Mouse (Mus musculus): Measurements from ENCODE around the gene Kctd13. TPM values are rescaled to one million over a fixed set of nuclear protein-coding genes. Genes with fewer than 3 reads are reported as not detected.
A peak's percentile ranks its signal among the peaks of the same experiment; 100 is the strongest.

Gene Kctd13
- polyA plus RNA-seq (2012; rRNA removed): 22.4 and 24.5 TPM in 2 replicates

- TF ChIP-seq POLR2A (IDR thresholded peaks at IDR 0.05; ENCODE audit: borderline replicate concordance, extremely low read depth, low read depth, low read length) (peak; percentile 60; the same call in 1 of the 2 replicates), CTCF (IDR thresholded peaks at IDR 0.05; ENCODE audit: insufficient read depth, low read length) (no peak)
- WGBS: 2% methylated on average over 56 of the region's 56 CpGs
- DNase-seq: peak; percentile 92
Measured at GRCm38 (mm10) chr7:126928384-126929037, at the start of gene Kctd13. Gene Kctd13 (plus strand): TSS chr7:126928879.

GRCm38 (mm10) chr7:126881040-126881439 lies 47.6 kb upstream of the Kctd13 start:
- DNase-seq: no peak
- H3K4me3 ChIP-seq (replicated peaks; ENCODE audit: extremely low read depth, low read depth, low read length): peak overlapping the region; percentile 36
- WGBS: 45% methylated on average over 6 of the region's 6 CpGs
- no peak for TF ChIP-seq CTCF (IDR thresholded peaks at IDR 0.05; ENCODE audit: insufficient read depth, low read length)
- peak; percentile 62; the same call in 1 of the 2 replicates for TF ChIP-seq POLR2A (IDR thresholded peaks at IDR 0.05; ENCODE audit: borderline replicate concordance, extremely low read depth, low read depth, low read length)
- peaks cover 20% of the 10 kb centered on the region for H3K4me1 ChIP-seq (ENCODE audit: control insufficient read depth, insufficient read depth, low read length)

More at GRCm38 (mm10) chr7:126928384-126929037, at the start of gene Kctd13:
- peak within 1 kb of the TSS; percentile 89 for H3K4me3 ChIP-seq (replicated peaks; ENCODE audit: extremely low read depth, low read depth, low read length)
- peaks cover 2% of the 10 kb centered on the region; the same call in 1 of the 2 replicates for H3K4me1 ChIP-seq (ENCODE audit: control insufficient read depth, insufficient read depth, low read length)

GRCm38 (mm10) chr7:126883731-126884181 lies 44.9 kb upstream of the Kctd13 start:
- WGBS: 0% methylated on average over 15 of the region's 15 CpGs

GRCm38 (mm10) chr7:126884286-126885164 lies 44.2 kb upstream of the Kctd13 start, which contains the start of gene Taok2:
Gene Taok2 (minus strand): TSS chr7:126884703.
- TF ChIP-seq POLR2A (IDR thresholded peaks at IDR 0.05; ENCODE audit: borderline replicate concordance, extremely low read depth, low read depth, low read length) (peak; percentile 99), CTCF (IDR thresholded peaks at IDR 0.05; ENCODE audit: insufficient read depth, low read length) (no peak)
- peaks cover 23% of the 10 kb centered on the region for H3K4me1 ChIP-seq (ENCODE audit: control insufficient read depth, insufficient read depth, low read length)
- 1% methylated on average over 56 of the region's 56 CpGs for WGBS

More at GRCm38 (mm10) chr7:126883731-126884181, 44.9 kb upstream of the Kctd13 start:
- Histone ChIP-seq H3K4me3 (replicated peaks; ENCODE audit: extremely low read depth, low read depth, low read length) (peak overlapping the region; percentile 85), H3K4me1 (ENCODE audit: control insufficient read depth, insufficient read depth, low read length) (peaks cover 18% of the 10 kb centered on the region)
- TF ChIP-seq CTCF (IDR thresholded peaks at IDR 0.05; ENCODE audit: insufficient read depth, low read length): no peak
- TF ChIP-seq POLR2A (IDR thresholded peaks at IDR 0.05; ENCODE audit: borderline replicate concordance, extremely low read depth, low read depth, low read length): peak; percentile 6; the same call in 1 of the 2 replicates
- DNase-seq: no peak

GRCm38 (mm10) chr7:126887281-126887680 lies 41.4 kb upstream of the Kctd13 start:
- WGBS: 72% methylated on average over 5 of the region's 5 CpGs
- H3K4me1 ChIP-seq (ENCODE audit: control insufficient read depth, insufficient read depth, low read length): peaks cover 13% of the 10 kb centered on the region
- H3K4me3 ChIP-seq (replicated peaks; ENCODE audit: extremely low read depth, low read depth, low read length): no peak overlapping the region
- DNase-seq: no peak
- TF ChIP-seq POLR2A (IDR thresholded peaks at IDR 0.05; ENCODE audit: borderline replicate concordance, extremely low read depth, low read depth, low read length) (no peak), CTCF (IDR thresholded peaks at IDR 0.05; ENCODE audit: insufficient read depth, low read length) (no peak)

More at GRCm38 (mm10) chr7:126884286-126885164, 44.2 kb upstream of the Kctd13 start, which contains the start of gene Taok2:
- peak within 1 kb of the TSS; percentile 85 for H3K4me3 ChIP-seq (replicated peaks; ENCODE audit: extremely low read depth, low read depth, low read length)
- peak; percentile 96 for DNase-seq

- WGBS: 48% methylated on average over 7 of the region's 7 CpGs
- DNase-seq: no peak
Measured at GRCm38 (mm10) chr7:126888852-126889251, 39.8 kb upstream of the Kctd13 start.

GRCm38 (mm10) chr7:126896912-126897311 lies 31.8 kb upstream of the Kctd13 start:
- WGBS: 83% methylated on average over 5 of the region's 5 CpGs
- TF ChIP-seq CTCF (IDR thresholded peaks at IDR 0.05; ENCODE audit: insufficient read depth, low read length) (no peak), POLR2A (IDR thresholded peaks at IDR 0.05; ENCODE audit: borderline replicate concordance, extremely low read depth, low read depth, low read length) (no peak)
- no peak for DNase-seq
- no peak overlapping the region for H3K4me3 ChIP-seq (replicated peaks; ENCODE audit: extremely low read depth, low read depth, low read length)
- peaks cover 11% of the 10 kb centered on the region for H3K4me1 ChIP-seq (ENCODE audit: control insufficient read depth, insufficient read depth, low read length)

More at GRCm38 (mm10) chr7:126888852-126889251, 39.8 kb upstream of the Kctd13 start:
- peaks cover 13% of the 10 kb centered on the region for H3K4me1 ChIP-seq (ENCODE audit: control insufficient read depth, insufficient read depth, low read length)
- H3K4me3 ChIP-seq (replicated peaks; ENCODE audit: extremely low read depth, low read depth, low read length): no peak overlapping the region
- TF ChIP-seq CTCF (IDR thresholded peaks at IDR 0.05; ENCODE audit: insufficient read depth, low read length) (peak; percentile 80), POLR2A (IDR thresholded peaks at IDR 0.05; ENCODE audit: borderline replicate concordance, extremely low read depth, low read depth, low read length) (no peak)

- Histone ChIP-seq H3K4me3 (replicated peaks; ENCODE audit: extremely low read depth, low read depth, low read length) (peak overlapping the region; percentile 80), H3K4me1 (ENCODE audit: control insufficient read depth, insufficient read depth, low read length) (peaks cover 11% of the 10 kb centered on the region)
- TF ChIP-seq POLR2A (IDR thresholded peaks at IDR 0.05; ENCODE audit: borderline replicate concordance, extremely low read depth, low read depth, low read length) (no peak), CTCF (IDR thresholded peaks at IDR 0.05; ENCODE audit: insufficient read depth, low read length) (no peak)
- peak; percentile 40 for DNase-seq
- WGBS: 6% methylated on average over 16 of the region's 16 CpGs
Measured at GRCm38 (mm10) chr7:126897390-126898101, 31.1 kb upstream of the Kctd13 start.

All from lung, adult 2 months (tissue).